Mouse (Mus musculus): ENCODE measurements at regions not wholly inside any gene's neighbourhood (a gene's known extent, or its start where the extent isn't known, plus 50 kb on each side); places are given as distances from the start of the nearest gene placed in this dataset.

DNA sequence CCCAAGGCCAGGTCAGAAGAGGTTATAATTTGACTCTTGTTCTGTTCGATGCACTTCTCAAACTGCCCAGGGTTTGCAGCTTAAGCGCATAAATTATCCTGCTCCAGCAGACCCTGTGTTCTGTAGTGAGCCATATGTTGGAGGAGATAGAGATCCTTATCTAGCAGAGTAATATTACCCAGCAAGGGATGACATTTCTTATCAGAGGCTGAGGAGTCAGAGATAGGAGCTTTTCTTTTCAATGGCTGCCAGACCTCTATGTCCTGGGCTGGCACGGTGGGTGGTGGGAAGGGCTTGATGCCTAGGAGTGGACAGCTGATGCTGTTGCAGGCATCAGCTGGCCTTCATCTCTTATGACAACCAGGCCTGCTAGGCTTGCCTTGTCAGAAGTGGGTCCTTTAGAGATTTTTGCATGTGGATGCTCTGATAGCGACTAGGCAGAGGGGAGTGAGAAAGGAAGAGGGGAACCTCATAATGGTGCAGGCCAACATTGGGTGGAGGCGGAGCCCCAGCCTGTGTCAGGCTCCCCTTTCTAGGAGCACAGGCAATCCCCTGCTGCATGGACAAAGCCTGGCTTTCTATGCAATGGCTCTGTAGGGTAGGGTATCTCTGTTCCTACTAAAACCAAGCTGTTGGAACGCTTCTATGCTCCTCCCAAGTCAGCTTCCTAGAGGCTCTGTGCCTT is 1300.5 kb upstream of the A1bg start:
- Histone ChIP-seq H3K4me1 (ENCODE audit: control insufficient read depth, insufficient read depth, low read length) (no peaks in the 10 kb centered on the region), H3K27ac (no peak overlapping the region), H3K4me3 (no peak overlapping the region), H3K36me3 (ENCODE audit: control insufficient read depth, insufficient read depth, low read length) (no peaks in the 10 kb centered on the region), H3K27me3 (ENCODE audit: control insufficient read depth, insufficient read depth, low read length) (no peaks in the 10 kb centered on the region), H3K9ac (ENCODE audit: low read depth, low read length) (no peak overlapping the region), H3K79me2 (replicated peaks; ENCODE audit: control insufficient read depth, insufficient read depth, low read length) (no peaks in the 10 kb centered on the region)
- DNase-seq = no peak
- no peak for TF ChIP-seq EP300 (IDR thresholded peaks at IDR 0.05; ENCODE audit: insufficient read depth, low read depth, low read length)
- TF ChIP-seq CTCF (IDR thresholded peaks at IDR 0.05) = no peak
- no peak for TF ChIP-seq POLR2A (IDR thresholded peaks at IDR 0.05; ENCODE audit: insufficient read depth, low read depth, low read length)
- 80% methylated on average over 6 of the region's 6 CpGs for WGBS
- intact Hi-C loops (cut with DNase I) = no loop called here

DNA sequence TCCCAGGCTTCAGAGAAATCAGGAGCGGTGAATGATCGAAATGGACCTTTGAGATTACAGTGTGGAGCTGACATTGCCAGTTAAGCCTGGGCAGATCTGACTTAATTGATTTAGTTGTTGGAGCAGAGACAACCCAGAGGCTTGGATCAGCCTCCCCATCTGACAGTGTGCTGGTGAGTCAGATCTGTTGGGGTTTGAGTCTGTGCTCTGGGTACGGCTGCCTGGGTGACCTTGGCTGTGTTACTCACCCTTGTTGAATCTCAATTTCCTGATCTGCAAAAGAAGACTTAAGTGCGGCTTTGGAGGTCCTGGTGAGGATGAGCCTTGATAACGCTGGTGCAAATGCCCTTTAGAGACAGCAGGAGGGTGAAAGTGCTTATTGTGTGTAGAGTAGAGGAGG is 1299.9 kb upstream of the A1bg start:
- WGBS = 81% methylated on average over 5 of the region's 5 CpGs
- H3K36me3 ChIP-seq (ENCODE audit: control insufficient read depth, insufficient read depth, low read length) = no peaks in the 10 kb centered on the region
- H3K27ac ChIP-seq = no peak overlapping the region
- no peak overlapping the region for H3K9ac ChIP-seq (ENCODE audit: low read depth, low read length)
- no peaks in the 10 kb centered on the region for H3K4me1 ChIP-seq (ENCODE audit: control insufficient read depth, insufficient read depth, low read length)
- no peak for DNase-seq
- no peaks in the 10 kb centered on the region for H3K79me2 ChIP-seq (replicated peaks; ENCODE audit: control insufficient read depth, insufficient read depth, low read length)
- TF ChIP-seq EP300 (IDR thresholded peaks at IDR 0.05; ENCODE audit: insufficient read depth, low read depth, low read length) (no peak), POLR2A (IDR thresholded peaks at IDR 0.05; ENCODE audit: insufficient read depth, low read depth, low read length) (no peak), CTCF (IDR thresholded peaks at IDR 0.05) (no peak)
- no peak overlapping the region for H3K4me3 ChIP-seq
- intact Hi-C loops (cut with DNase I) = no loop called here
- H3K27me3 ChIP-seq (ENCODE audit: control insufficient read depth, insufficient read depth, low read length) = no peaks in the 10 kb centered on the region

DNA sequence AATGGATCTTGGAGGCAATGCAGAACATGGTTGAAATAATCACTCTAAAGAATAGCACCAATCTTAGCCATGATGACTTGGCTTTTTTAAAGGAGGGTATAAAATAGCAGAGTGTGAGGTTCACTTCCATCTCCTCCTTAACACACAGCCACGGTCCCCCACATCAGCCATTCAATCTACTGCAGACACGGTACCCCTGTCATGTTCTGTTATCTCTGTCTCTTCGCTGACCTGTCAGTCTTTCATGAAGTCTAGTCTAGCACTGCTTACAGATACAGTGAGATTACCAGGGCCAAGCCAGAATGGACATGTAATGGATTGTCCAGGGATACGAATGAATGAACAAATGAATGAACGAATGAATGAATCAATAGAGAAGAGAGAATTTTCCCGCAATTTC is 1299.4 kb upstream of the A1bg start:
- TF ChIP-seq EP300 (IDR thresholded peaks at IDR 0.05; ENCODE audit: insufficient read depth, low read depth, low read length) (no peak), CTCF (IDR thresholded peaks at IDR 0.05) (no peak), POLR2A (IDR thresholded peaks at IDR 0.05; ENCODE audit: insufficient read depth, low read depth, low read length) (no peak)
- WGBS = 91% methylated on average over 6 of the region's 6 CpGs
- Histone ChIP-seq H3K27me3 (ENCODE audit: control insufficient read depth, insufficient read depth, low read length) (no peaks in the 10 kb centered on the region), H3K9ac (ENCODE audit: low read depth, low read length) (no peak overlapping the region), H3K79me2 (replicated peaks; ENCODE audit: control insufficient read depth, insufficient read depth, low read length) (no peaks in the 10 kb centered on the region), H3K4me1 (ENCODE audit: control insufficient read depth, insufficient read depth, low read length) (no peaks in the 10 kb centered on the region), H3K36me3 (ENCODE audit: control insufficient read depth, insufficient read depth, low read length) (no peaks in the 10 kb centered on the region), H3K4me3 (no peak overlapping the region), H3K27ac (no peak overlapping the region)
- no peak for DNase-seq
- intact Hi-C loops (cut with DNase I) = no loop called here

GRCm38 (mm10) chr15:62221024-62221819 is 1298.4 kb upstream of the A1bg start:
- H3K9ac ChIP-seq (ENCODE audit: low read depth, low read length) = no peak overlapping the region
- H3K4me1 ChIP-seq (ENCODE audit: control insufficient read depth, insufficient read depth, low read length) = peaks cover 4% of the 10 kb centered on the region; the same call in 1 of the 2 replicates
- no peaks in the 10 kb centered on the region for H3K27me3 ChIP-seq (ENCODE audit: control insufficient read depth, insufficient read depth, low read length)
- H3K27ac ChIP-seq = no peak overlapping the region
- H3K4me3 ChIP-seq = no peak overlapping the region
- intact Hi-C loops (cut with DNase I) = no loop called here
- H3K36me3 ChIP-seq (ENCODE audit: control insufficient read depth, insufficient read depth, low read length) = no peaks in the 10 kb centered on the region
- 70% methylated on average over 8 of the region's 8 CpGs for WGBS
- no peaks in the 10 kb centered on the region for H3K79me2 ChIP-seq (replicated peaks; ENCODE audit: control insufficient read depth, insufficient read depth, low read length)
- TF ChIP-seq EP300 (IDR thresholded peaks at IDR 0.05; ENCODE audit: insufficient read depth, low read depth, low read length) (no peak), POLR2A (IDR thresholded peaks at IDR 0.05; ENCODE audit: insufficient read depth, low read depth, low read length) (no peak), CTCF (IDR thresholded peaks at IDR 0.05) (no peak)
- DNase-seq = no peak

GRCm38 (mm10) chr15:62220620-62221019 is 1297.8 kb upstream of the A1bg start:
- no peaks in the 10 kb centered on the region for H3K36me3 ChIP-seq (ENCODE audit: control insufficient read depth, insufficient read depth, low read length)
- H3K27ac ChIP-seq = no peak overlapping the region
- no peak overlapping the region for H3K9ac ChIP-seq (ENCODE audit: low read depth, low read length)
- intact Hi-C loops (cut with DNase I) = no loop called here
- no peak for TF ChIP-seq POLR2A (IDR thresholded peaks at IDR 0.05; ENCODE audit: insufficient read depth, low read depth, low read length)
- no peak for TF ChIP-seq CTCF (IDR thresholded peaks at IDR 0.05)
- TF ChIP-seq EP300 (IDR thresholded peaks at IDR 0.05; ENCODE audit: insufficient read depth, low read depth, low read length) = no peak
- 74% methylated on average over 3 of the region's 3 CpGs for WGBS
- no peaks in the 10 kb centered on the region for H3K27me3 ChIP-seq (ENCODE audit: control insufficient read depth, insufficient read depth, low read length)
- H3K79me2 ChIP-seq (replicated peaks; ENCODE audit: control insufficient read depth, insufficient read depth, low read length) = no peaks in the 10 kb centered on the region
- no peak overlapping the region for H3K4me3 ChIP-seq
- peaks cover 5% of the 10 kb centered on the region for H3K4me1 ChIP-seq (ENCODE audit: control insufficient read depth, insufficient read depth, low read length)
- DNase-seq = no peak

Measured in heart, adult 2 months (tissue).